Mouse (Mus musculus) large intestine, adult 2 months (tissue): ENCODE results near the gene Prkg1. TPM values are rescaled to one million over a fixed set of nuclear protein-coding genes. Genes with fewer than 3 reads are reported as not detected.

Source experiments
- DNase-seq: peaks from one replicate; pipeline ENCODE4 v3.0.0-alpha.2; 2012; ENCODE audit warnings: low read depth, low spot score
- WGBS: fragments of 180-500 bp; shearing (Covaris S2); methylation state at CpG from one replicate; pipeline ENCODE4 v1.1.7; 2018; 5-methylcytosine and 5-hydroxymethylcytosine counted together
- polyA plus RNA-seq: library from polyadenylated mRNA; depleted of rRNA; stranded (reverse); fragments of >200 nt; gene quantifications from 2 replicates; pipeline ENCODE4 v1.2.3, GENCODE M21; 2012

Gene Prkg1
- polyA plus RNA-seq, 1 experiment, result 0.86 TPM

DNA sequence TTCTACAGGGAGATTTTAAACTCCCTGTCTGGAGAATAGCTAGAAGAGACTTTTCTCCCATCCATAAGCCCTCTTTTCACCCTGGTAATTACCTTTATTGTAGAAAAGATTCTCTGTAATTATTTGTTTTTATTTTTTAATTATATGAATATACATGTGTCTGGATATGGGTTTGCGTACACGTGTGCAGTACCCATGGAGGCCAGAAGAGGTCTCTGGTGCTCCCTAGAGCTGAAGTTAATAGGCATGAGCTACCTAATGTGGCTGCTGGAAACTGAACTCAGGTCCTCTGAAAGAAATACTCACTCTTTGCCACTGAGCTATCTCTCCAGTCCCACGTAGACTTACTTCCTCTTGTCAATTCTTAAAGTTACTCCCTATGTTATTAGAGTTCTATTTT is 937.0 kb downstream of the Prkg1 start:
- no peak for DNase-seq
- WGBS, result 86% methylated on average over 3 of the region's 3 CpGs

DNA sequence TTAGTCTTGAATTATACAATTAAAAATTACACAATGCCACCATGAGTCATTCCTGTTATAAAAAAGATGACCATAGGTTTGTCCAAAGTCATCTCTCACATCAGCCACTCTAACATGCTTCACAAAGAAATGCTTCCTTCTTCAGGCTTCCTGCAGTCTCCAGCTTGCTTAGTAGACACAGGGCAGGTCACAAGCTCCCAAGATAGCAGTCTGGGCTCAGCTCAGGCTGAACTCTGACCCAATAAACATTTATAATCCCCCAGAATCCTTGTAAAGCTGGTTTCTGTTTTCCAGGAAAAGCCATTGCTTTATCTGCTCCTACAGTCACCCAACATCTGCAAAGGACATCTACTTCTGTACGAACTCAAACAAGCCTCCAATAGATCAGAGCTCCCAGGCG is 938.7 kb downstream of the Prkg1 start:
- WGBS, result 23% methylated on average over 2 of the region's 2 CpGs
- DNase-seq, result peak; percentile 57

DNA sequence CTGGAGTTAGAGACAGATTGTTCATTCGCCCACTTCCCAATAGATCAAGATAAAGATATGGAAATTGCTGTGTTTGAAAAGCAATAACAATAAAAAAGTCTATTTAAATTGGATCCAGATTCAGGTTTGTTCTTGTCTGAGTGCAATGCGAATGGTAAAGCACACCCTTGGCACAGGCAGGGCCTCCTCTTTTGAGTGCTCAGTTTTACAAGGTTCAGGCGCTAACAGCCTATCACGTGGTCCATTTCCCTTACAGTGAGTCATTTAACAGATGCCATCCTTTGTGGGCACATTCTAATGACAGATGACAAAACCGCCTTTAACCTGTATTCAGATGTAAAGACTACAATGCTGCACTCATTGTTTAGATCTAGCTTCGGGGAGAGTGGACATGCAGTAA is 949.2 kb downstream of the Prkg1 start:
- WGBS, result 29% methylated on average over 6 of the region's 6 CpGs
- DNase-seq, result peak; percentile 67

GRCm38 (mm10) chr19:30806265-30806664 is 958.6 kb downstream of the Prkg1 start:
- DNase-seq, result no peak
- WGBS, result 76% methylated on average over 5 of the region's 5 CpGs

DNA sequence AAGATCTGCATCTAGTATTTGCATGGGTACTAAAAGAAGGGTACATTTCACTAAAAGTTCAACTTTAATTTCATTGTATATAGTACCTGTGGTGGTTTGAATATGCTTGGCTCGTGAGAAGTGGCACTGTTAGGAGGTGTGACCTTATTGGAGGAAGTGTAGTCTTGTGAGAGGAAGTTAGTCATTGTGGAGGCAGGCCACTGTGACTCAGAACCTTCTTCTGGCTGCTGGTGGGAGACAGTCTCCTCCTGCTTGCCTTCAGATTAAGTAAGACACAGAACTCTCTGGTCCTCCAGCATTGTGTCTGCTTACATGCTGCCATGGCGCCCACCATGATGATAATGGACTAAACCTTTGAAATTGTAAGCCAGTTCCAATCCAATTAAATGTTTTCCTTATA is 984.0 kb downstream of the Prkg1 start:
- 74% methylated on average over 2 of the region's 2 CpGs for WGBS

DNA sequence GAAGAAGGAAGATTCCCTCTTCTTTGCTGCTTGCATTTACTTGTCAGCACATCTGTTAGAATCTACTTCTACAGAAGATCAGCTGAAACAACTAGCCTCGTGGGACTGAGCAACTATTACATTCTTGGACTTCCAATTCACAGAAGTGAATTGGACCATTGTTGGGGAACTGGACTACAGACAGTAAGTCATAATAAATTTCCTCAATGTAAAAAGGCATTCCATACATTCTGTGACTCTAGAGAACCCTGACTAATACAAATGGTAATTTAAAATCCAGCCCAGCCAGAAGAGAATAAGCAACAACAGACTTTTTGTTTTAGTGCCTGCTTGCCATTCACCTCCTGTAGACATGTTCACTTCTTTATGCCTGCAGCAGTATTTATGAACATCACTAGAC is 996.5 kb downstream of the Prkg1 start:
- no peak for DNase-seq
- WGBS, result 42% methylated on average over 1 of the region's 1 CpGs

More for the DNA sequence above, 984.0 kb downstream of the Prkg1 start:
- no peak for DNase-seq

DNA sequence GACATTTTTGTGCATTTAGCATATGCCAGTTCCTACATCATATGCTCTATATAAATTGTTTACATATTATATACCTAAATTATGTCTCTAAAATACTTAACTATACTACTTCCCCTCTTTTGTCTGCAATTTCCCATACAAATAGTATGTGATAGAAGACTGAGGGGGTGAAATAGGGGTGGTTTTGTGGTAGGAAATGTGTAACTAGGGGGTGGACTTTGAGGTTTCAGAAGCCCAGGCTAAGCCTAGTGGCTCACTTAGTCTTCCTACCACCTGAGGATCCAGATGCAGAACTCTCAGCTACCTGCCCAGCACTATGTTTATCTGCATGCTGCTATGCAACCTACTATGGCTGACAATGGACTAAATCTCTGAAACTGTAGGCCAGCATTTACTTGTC is 1020.4 kb downstream of the Prkg1 start:
- no peak for DNase-seq

DNA sequence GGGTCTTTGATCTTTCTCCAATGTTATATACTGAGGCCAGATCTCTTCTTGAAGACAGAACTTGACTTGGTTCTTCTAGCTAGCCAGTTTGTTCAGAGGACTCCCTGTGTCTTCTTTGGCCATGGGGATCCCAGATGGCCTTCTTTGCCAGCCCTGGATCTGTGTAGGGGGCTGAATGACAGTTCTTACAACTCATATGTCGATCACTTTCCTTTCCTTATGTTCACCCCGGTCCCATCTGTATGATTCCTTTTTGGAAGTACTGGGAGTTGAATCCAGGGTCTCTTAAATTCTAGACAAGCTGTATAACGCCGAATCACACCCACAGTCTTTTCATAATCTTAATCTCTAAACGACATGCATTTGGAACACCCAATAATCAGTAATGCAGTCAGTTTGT is 1065.7 kb downstream of the Prkg1 start:
- DNase-seq, result no peak
- WGBS, result 86% methylated on average over 5 of the region's 5 CpGs

- 93% methylated on average over 2 of the region's 2 CpGs for WGBS
- no peak for DNase-seq
Observed at GRCm38 (mm10) chr19:30691258-30691657, 1073.6 kb downstream of the Prkg1 start.

DNA sequence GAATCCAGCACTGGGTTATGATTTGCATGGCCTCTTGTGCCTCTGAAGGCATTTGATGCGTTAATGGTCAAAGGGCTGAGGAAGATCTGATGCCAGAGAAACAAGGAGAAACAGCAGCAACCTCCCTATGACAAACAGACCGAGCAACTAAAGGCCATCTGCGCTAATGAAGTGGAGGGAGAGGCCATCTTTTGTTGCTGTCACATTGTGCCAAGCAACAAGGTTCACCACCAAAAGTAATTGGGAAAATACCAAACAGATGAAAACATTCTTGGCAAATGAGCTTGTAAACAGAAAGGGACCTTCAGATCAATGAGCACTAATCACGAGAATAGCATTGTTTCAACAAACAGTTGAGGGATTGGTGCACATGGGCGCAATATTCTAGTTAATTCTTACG is 1074.1 kb downstream of the Prkg1 start:
- DNase-seq, result no peak
- WGBS, result 79% methylated on average over 6 of the region's 6 CpGs

DNA sequence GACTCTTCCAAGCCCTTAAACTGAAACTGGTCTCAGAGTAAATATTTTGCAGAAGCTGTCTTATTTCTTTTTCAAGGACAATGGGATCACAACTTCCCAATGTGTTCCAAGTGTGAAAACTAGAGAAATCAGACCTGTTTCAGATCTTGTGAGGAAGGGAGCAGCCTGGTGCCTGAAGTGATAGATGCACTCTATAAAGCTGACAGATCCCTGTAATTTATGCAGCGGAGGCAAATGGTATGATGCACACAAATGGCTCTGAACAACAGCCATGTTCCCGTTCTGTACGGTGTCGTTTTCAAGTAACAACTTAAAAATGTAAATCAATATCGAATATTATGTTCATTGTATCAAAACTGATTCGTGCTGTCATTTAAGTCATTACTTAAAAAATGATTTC is 1076.9 kb downstream of the Prkg1 start:
- DNase-seq, result no peak
- 73% methylated on average over 6 of the region's 6 CpGs for WGBS

DNA sequence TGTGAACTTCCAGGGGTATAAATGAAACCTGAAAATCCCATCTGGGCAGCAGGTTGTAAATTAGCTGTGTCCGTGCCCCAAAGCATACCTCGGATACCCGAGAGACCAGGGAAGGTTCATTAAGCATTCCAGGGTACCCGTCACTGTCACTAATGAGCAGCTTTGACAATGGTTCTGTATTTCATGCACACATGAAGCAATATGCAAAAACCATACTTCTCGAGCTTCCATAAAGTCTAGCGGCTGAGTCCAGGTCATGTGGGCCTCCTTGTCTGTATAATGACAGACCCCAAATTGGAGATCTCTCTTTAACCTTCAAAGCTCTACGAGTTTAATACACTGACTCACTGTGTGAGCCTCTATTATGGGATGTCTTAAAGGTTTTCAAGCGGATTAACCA is 1088.5 kb downstream of the Prkg1 start:
- DNase-seq, result no peak
- 75% methylated on average over 8 of the region's 8 CpGs for WGBS

- DNase-seq, result peak; percentile 11
- 5% methylated on average over 8 of the region's 8 CpGs for WGBS
Observed at GRCm38 (mm10) chr19:30664269-30664668, 1100.6 kb downstream of the Prkg1 start.

DNA sequence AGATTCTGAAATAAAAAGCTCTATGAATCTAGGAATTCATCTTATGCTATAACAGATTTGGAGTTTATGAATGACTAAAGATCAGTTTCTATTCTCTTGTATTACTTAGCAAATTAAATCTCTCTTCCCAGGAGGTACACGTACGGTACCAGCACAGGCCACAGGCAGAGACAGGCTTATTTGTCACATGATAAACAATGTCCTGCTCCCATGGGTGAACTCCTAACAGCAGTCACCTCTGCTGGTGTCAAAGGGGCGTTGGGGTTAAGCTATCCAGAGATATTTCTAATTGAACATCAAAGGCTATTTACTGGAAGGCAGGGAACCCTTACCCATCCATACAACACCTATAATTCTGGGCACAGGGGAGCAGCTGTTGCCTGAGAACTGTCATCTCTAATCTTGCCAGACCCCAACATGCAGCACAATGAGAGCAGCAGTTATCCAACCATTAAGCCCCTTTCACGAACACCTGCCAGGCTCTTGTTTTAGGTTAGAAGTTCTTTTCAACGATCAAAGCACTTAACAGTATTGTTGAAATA is 1122.1 kb downstream of the Prkg1 start:
- DNase-seq, result no peak
- 68% methylated on average over 5 of the region's 5 CpGs for WGBS

DNA sequence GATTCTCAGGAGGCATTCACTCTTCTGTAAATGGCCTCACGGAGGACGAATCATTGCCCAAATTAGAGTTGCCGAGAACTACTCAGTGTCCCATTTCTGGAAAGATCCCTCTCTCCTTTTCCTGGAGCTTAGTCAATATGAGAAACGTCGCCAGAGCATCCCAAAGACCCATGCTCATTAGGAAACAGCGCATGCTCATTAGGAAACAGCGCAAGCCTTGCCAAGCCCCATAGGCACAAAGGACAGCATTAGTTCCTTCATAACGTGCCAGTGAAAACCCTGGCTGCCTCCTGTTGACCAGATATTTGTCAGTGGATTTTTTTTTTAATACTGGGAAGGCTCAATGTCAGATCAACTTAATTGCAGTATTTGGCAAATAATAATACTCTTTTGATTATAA is 1127.4 kb downstream of the Prkg1 start:
- 80% methylated on average over 8 of the region's 8 CpGs for WGBS
- DNase-seq, result no peak

DNA sequence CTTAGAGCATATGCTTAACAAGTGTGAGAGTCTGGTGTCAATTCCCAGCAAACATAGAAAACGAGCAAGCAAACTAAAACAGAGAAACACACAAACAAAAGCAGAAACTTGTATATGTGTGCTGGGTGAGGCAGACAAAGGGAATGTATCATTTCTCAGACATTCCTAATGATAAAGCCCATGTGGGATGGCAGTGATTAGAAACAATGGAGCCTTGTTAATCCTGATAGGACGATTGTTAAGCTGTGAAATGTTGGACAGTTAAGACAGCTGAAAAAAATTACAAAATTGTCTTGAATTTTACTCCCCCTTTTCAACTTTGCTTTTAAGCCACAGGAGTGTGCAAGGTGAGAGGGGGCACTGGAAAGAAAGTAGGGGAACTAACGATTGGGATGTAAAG is 1133.8 kb downstream of the Prkg1 start:
- 40% methylated on average over 3 of the region's 3 CpGs for WGBS
- no peak for DNase-seq

DNA sequence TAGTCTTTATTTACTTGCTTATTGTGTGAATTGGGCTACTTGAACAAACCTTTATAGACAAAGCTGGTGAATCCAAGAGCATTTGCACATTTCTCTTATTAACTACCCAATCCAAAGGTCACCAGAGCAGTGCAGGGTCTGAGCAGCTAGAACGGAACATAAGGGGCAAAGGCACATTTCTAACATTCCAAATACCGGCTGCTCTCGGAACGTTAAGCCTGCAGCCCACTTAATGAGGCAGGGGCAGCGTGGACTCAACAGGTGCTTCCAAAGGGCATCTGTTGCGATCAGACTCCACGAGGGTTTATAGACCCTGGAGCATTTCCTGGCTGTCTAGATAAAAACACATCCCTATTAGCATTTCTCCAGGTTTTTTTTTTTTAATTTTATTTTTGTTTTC is 1138.8 kb downstream of the Prkg1 start:
- 34% methylated on average over 7 of the region's 7 CpGs for whole genome bisulfite sequencing
- no peak for DNase-seq

GRCm38 (mm10) chr19:30625391-30625790 is 1139.4 kb downstream of the Prkg1 start:
- no peak for DNase-seq
- WGBS, result 68% methylated on average over 2 of the region's 2 CpGs

DNA sequence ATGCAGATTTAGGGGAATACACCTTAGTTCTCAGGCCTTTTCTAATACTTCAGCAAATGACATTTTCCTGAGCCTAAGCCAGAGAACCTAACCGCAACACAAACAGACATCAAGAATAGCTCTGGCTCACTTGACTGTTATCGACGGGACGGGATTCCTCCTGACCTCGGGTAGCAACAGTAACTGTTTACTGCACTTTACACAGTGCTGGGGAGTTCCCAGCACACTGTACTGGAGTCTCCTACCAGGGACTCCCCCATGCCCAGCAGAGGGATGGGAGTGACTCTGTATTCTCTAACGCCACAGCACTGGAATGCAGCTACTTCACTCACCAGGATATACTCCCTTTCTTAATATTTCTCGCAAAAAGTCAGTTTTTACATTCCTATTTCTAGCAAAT is 1141.2 kb downstream of the Prkg1 start:
- WGBS, result 58% methylated on average over 7 of the region's 7 CpGs
- no peak for DNase-seq

DNA sequence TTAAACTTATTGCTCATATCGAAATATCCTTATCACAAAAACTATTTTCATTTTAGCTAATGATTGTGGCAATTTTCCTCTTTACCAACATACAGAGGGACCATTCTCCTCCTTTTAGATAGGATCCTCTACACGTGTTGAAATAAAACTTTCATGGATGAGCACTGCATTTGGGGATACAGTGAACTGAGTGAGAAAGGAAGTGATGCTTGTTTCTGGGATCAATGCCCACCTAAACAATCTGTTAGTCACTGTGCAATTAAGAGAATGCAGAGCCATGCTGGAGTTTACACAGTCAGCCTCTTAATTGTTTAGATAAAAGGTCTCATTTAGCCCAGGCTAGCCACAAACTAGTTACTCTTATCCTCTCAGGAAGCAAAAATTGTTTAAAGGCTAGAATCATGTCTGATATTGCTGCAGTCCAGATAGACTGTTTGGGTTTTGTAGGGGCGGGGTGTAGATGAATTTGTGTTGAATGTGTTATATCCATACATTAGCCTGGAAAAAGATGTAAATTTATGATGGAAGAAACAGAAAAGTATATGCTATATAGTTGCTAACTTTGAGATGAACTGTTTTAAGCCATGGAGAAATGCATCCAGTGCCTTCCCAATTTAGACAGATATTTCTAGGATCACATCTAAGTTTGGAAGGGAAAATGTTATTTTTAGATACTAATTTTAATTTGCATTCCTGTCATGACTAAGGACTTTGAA is 1151.5 kb downstream of the Prkg1 start:
- WGBS, result 68% methylated on average over 3 of the region's 3 CpGs
- DNase-seq, result no peak

- no peak for DNase-seq
- WGBS, result 72% methylated on average over 3 of the region's 3 CpGs
Observed at GRCm38 (mm10) chr19:30586366-30586765, 1178.5 kb downstream of the Prkg1 start.

GRCm38 (mm10) chr19:30564516-30564915 is 1200.3 kb downstream of the Prkg1 start:
- no peak for DNase-seq

More at GRCm38 (mm10) chr19:30564516-30564915, 1200.3 kb downstream of the Prkg1 start:
- 74% methylated on average over 6 of the region's 6 CpGs for WGBS
